Mouse (Mus musculus) right cerebral cortex, adult 18-20 months (tissue): ENCODE measurements at regions not wholly inside any gene's neighbourhood (a gene's known extent, or its start where the extent isn't known, plus 50 kb on each side); places are given as distances from the start of the nearest gene placed in this dataset.

Experiments used
- DNase-seq: peaks from one replicate; pipeline ENCODE4 v3.0.0; 2022; ENCODE audit warnings: mixed read lengths

DNA sequence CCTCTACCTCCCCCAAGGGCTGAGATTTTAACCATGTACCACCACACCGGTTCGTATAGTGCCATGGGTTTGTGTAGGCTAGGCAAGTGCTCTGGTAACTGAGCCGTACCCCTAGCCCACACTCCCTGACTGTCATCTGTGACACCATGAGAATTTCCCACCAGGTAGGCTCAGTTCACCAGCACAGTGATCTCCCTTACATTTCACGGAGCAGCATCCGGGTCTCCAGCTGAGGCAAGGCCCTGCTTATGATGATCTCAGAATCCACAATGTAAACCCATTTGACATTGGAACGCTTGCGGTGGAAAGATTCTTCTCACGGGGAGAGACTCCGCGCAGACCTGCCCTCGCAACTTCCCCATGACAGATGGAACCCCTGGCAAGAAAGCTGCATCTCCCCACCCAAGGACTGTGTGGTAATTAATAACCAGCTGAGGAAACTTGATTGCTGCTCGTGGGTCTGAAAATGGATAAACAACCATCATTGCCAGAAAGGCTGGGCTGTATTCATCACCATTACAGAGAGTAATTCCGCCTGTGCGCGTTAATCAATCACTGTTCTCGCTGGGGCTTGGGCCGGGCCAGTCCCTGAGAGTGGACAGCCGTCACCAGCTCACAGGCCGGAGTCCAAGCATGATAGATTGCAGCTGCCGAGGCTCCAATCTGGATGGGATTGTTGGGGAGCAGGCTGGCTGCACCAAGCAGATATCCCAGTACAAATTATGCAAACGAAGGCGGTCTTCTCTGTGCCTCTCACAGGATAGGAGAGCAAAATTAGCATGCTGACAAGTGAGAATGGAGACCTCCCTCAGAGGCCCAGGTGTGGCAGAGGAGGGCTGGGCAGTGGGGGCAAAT lies 492.3 kb downstream of the Fam19a5 start:
- DNase-seq, result peak; percentile 9

- no peak for DNase-seq
Observed at GRCm38 (mm10) chr15:88037606-88038005, 493.5 kb downstream of the Fam19a5 start.

DNA sequence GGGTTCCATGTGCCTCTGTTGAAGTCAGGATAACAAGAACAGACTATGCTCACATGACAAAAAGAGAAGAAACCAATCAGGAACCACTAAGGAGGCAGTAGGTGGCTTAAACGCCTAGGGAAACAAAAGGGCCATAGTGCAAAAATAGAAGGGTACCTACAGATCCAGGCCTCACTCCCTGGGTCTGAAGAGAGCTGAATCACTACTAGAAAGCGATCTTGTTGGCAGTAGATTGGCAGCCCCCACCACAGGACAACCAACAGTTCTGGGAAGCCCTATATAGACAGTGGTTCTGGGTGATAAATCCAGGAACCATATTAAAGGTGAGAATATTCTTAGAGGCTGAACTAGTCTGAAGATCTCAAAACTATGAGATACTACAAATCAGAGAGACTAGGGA lies 498.7 kb downstream of the Fam19a5 start:
- DNase-seq, result no peak

DNA sequence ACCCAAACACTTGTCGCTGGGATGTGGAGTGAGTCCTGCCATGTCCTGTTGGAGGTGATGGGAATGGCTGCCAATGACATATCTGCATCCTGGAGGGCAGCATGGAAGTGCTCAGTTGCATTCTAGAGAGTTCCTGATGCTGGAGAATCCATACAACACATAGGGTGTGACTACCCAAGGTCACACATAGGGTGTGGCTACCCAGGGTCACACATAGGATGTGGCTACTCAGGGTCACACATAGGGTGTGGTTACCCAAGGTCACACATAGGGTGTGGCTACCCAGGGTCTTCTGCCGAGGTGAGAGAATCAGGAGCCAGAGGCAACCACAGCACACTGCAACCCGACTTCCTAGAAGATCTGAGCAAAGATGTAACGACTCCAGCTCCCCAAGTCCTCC lies 514.0 kb downstream of the Fam19a5 start:
- no peak for DNase-seq

GRCm38 (mm10) chr15:88060935-88061334 lies 516.8 kb downstream of the Fam19a5 start:
- peak; percentile 19 for DNase-seq

GRCm38 (mm10) chr15:88063041-88063440 lies 518.9 kb downstream of the Fam19a5 start:
- DNase-seq, result no peak

GRCm38 (mm10) chr15:88068476-88068875 lies 524.4 kb downstream of the Fam19a5 start:
- DNase-seq, result no peak

DNA sequence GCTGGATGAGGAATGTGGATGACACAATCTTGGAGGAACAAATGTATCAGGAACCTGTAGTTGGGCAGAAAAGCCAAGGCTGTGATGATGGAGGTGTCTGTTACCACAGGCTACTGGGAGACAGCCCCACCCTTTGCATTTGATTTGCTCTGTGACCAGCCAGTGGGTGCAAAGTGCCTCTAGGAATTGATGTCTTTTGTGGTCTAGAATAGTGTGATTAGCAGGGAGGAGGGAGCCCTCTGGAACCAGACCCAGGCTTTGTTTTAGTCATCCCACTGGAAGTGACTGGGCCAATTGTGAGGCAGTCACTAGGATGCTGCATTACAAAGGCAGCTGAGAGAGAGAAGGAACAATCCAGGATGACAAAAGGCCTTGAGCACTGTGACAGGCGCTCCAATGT lies 527.4 kb upstream of the Zdhhc25 start:
- no peak for DNase-seq

DNA sequence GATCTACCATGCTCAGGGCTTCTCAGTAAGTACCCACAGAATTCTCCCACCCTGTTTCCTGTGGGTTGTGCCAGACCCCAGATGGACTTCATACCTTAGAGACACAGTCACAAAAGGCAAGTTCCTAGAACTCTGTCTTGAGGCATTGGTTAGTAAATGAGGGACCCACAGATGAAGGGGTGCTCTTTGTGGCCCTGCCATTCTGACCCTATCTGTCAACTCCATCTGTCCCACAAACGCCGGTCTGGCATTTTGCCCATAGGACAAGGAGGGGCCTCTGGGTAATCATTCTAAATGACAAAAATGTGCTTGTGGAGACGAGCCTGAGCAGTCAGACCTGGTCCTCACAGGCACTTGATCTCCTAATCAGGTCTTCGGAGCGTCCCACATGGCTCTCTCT lies 516.2 kb upstream of the Zdhhc25 start:
- no peak for DNase-seq

- DNase-seq, result no peak
Observed at GRCm38 (mm10) chr15:88085631-88086030, 514.5 kb upstream of the Zdhhc25 start.

DNA sequence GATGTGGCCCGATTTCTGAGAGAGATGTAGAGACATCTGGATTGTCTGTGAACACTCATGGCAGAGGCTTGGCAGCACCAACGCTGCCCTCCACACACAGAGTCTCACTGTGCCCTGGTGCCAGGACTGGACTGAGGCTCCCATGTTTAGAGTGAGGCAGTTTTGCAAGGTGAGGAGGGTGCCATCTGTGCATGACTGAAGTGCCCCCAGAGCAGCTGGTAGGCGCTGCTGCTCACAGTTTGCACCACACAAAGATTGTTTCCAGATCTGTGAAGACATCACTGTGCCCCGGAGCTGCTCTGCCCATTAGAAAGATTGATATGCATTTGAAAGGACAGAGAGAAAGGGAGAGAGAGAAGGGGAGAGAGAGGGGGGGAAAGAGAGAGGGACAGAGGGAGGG lies 510.6 kb upstream of the Zdhhc25 start:
- no peak for DNase-seq

GRCm38 (mm10) chr15:88091390-88091789 lies 508.7 kb upstream of the Zdhhc25 start:
- no peak for DNase-seq

- DNase-seq, result no peak
Observed at GRCm38 (mm10) chr15:88120376-88120775, 479.7 kb upstream of the Zdhhc25 start.

- peak; percentile 14 for DNase-seq
Observed at GRCm38 (mm10) chr15:88123907-88124523, 476.1 kb upstream of the Zdhhc25 start.

DNA sequence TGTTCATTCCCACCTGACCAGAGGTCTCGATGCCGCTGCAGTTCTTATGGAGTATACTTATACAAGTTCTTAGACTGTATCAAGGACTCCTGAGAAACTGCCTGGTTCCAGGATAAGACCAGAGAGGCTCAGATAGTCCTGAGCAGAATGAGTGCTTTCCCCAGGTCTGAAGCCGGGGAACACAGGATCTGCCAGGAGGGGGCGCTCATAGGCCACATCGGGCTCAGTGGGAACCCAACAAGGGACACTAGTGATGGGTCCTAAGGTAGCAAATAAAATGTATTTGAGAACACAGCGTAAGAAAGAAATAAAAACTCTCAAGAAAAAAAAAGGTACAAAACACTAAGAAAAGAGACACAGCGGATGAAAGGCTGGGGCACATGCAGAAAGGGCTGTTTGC lies 454.0 kb upstream of the Zdhhc25 start:
- DNase-seq, result peak; percentile 71

GRCm38 (mm10) chr15:88151199-88151598 lies 448.9 kb upstream of the Zdhhc25 start:
- peak; percentile 32 for DNase-seq

DNA sequence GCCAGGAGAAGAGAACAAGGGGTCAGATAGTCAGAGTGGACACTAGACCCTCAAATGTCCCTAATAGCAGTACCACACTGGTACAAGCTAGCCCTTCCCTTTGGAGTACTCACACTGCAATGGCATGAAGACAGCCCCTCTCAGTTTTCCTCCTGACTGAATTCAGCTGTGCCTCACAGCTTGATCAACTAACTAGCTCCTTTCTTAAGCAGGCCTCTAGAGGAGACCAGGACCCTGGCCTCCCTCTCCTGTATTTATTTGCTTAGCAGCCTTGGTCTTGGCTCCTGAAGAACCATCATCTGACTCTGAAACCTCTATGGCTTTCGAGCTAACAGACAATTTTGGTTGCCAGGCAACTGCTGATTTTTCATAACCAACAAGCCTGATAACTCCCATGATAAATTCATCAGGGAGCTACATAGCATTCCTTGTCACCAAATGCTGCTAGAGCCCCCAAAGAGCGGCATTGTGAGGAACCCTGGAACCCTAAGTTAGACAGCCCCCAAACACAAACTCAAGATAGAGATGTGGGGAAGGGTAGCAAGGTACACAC lies 440.4 kb upstream of the Zdhhc25 start:
- no peak for DNase-seq

DNA sequence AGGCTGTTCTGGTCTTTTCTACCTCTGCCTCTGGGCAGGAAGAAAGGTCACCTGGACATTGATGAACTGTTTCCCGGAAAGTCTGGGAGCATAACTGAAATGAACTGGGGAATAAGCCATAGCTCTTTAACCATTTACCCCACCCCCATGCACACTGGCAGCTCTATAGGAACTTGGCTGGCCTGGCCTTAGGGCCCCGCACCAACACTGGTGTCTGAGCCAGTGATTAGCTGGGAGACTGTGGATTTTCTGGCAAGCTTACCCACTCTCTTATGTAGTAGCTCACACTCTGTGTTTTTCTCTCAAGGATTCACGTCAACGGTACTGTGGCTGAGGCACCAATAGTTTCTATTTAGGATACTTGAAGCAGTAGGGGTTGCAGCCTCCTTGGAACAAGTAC lies 439.8 kb upstream of the Zdhhc25 start:
- no peak for DNase-seq

DNA sequence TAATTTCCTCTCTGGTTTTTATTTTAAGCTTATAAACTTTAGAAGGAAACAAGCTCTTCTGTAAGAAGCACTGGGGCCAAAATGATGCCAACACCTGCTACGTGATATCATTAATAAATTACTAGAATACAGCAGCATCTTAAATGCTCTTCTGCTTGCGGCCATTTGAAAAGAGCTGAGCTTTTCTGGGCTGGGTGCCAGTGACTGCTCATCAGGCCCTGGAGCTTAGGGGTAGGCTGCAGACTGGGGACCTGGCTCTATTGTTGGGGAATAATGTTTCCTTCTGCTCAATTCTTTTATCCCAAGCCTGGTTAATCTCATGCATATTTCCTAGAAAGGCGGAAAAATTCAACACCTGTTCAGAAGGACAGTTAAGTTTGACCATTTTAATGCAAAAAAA lies 436.7 kb upstream of the Zdhhc25 start:
- DNase-seq, result peak; percentile 9

- DNase-seq, result no peak
Observed at GRCm38 (mm10) chr15:88174326-88174725, 425.8 kb upstream of the Zdhhc25 start.

- no peak for DNase-seq
Observed at GRCm38 (mm10) chr15:88175991-88176390, 424.1 kb upstream of the Zdhhc25 start.

GRCm38 (mm10) chr15:88196539-88196938 lies 403.6 kb upstream of the Zdhhc25 start:
- peak; percentile 26 for DNase-seq

DNA sequence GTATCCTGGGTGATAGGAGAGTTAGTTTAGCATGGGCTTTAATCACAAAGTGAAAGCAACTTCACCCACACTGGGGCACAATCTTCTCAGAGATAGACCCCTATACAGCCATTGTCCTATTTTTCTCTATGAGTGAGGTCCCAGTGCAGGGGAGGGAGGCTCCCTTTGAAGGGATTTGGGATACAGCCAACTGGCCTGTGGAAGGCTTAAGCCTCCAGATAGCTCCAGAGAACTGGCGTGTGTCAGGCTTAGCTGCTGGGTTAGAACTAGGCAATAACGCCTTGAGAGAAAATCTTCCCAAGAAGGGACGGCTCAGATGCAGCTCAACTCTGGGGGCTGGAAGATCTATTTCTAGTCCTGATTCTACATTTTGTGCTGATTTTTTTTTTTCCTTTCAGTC lies 397.4 kb upstream of the Zdhhc25 start:
- no peak for DNase-seq

GRCm38 (mm10) chr15:88213356-88213755 lies 386.7 kb upstream of the Zdhhc25 start:
- no peak for DNase-seq
